Mouse (Mus musculus) myocyte (in vitro differentiated cells): Measurements from ENCODE around the gene Leng8. TPM values are rescaled to one million over a fixed set of nuclear protein-coding genes. Genes with fewer than 3 reads are reported as not detected.

Experiments used
- H3K27me3 ChIP-seq: one replicate; pipeline ENCODE4 v1.6.1; 2011; ENCODE audit not compliant: control insufficient read depth, insufficient read depth, insufficient read length
- H3K36me3 ChIP-seq: one replicate; pipeline ENCODE4 v1.6.1; 2011; ENCODE audit not compliant: control insufficient read depth, insufficient read depth
- H3K4me2 ChIP-seq: one replicate; pipeline ENCODE4 v1.6.1; 2011; ENCODE audit warnings: low read depth, control low read depth
- H3K4me3 ChIP-seq: one replicate; pipeline ENCODE4 v1.5.1; 2011; ENCODE audit warnings: mild to moderate bottlenecking, control low read depth, moderate library complexity
- H3K79me2 ChIP-seq: one replicate; pipeline ENCODE4 v1.6.1; 2011; ENCODE audit not compliant: control insufficient read depth, insufficient read depth
- H3ac ChIP-seq: one replicate; pipeline ENCODE4 v1.6.1; 2011; ENCODE audit not compliant: control insufficient read depth, insufficient read length
- CEBPB ChIP-seq: IDR thresholded peaks from 2 replicates; pipeline ENCODE4 v1.6.1; 2011; ENCODE audit warnings: mild to moderate bottlenecking, moderate library complexity; ENCODE audit not compliant: poor library complexity, insufficient read depth, severe bottlenecking
- E2F4 ChIP-seq: IDR thresholded peaks from one replicate; pipeline ENCODE4 v1.6.1; 2011; ENCODE audit warnings: mild to moderate bottlenecking, control low read depth, moderate library complexity; ENCODE audit not compliant: insufficient read depth
- MAX ChIP-seq: IDR thresholded peaks from one replicate; pipeline ENCODE4 v1.6.1; 2011; ENCODE audit warnings: low read depth, mild to moderate bottlenecking, control low read depth
- MYOD1 ChIP-seq, 3 experiments: IDR thresholded peaks; one replicate each; pipeline ENCODE4 v1.6.1; 2011; ENCODE audit warnings: control low read depth in 2 of 3, low read depth in 2 of 3, mild to moderate bottlenecking in 2 of 3, moderate library complexity in 1 of 3; ENCODE audit not compliant: insufficient read length in 2 of 3, control insufficient read depth in 1 of 3
- MYOG ChIP-seq, 3 experiments: IDR thresholded peaks; one replicate each; pipeline ENCODE4 v1.6.1; 2011; ENCODE audit warnings: control low read depth in 2 of 3, low read depth in 2 of 3, mild to moderate bottlenecking in 2 of 3; ENCODE audit not compliant: insufficient read length in 2 of 3, control insufficient read depth in 1 of 3, insufficient read depth in 1 of 3
- POLR2A ChIP-seq: IDR thresholded peaks from one replicate; pipeline ENCODE4 v1.6.1; 2011; ENCODE audit warnings: low read depth, mild to moderate bottlenecking, control low read depth, moderate library complexity; ENCODE audit not compliant: insufficient read length
- POLR2AphosphoS2 ChIP-seq: IDR thresholded peaks from one replicate; pipeline ENCODE4 v1.6.1; 2011; ENCODE audit warnings: low read depth, control low read depth; ENCODE audit not compliant: insufficient read length
- REST ChIP-seq: IDR thresholded peaks from one replicate; pipeline ENCODE4 v1.6.1; 2011; ENCODE audit warnings: mild to moderate bottlenecking, control low read depth, moderate library complexity; ENCODE audit not compliant: insufficient read depth, insufficient read length
- SRF ChIP-seq: IDR thresholded peaks from one replicate; pipeline ENCODE4 v1.6.1; 2011; ENCODE audit warnings: low read depth; ENCODE audit not compliant: control insufficient read depth, insufficient read length
- TCF12 ChIP-seq: IDR thresholded peaks from one replicate; pipeline ENCODE4 v1.6.1; 2011; ENCODE audit warnings: mild to moderate bottlenecking, control low read depth; ENCODE audit not compliant: poor library complexity, insufficient read depth, severe bottlenecking
- TCF3 ChIP-seq: IDR thresholded peaks from one replicate; pipeline ENCODE4 v1.6.1; 2011; ENCODE audit warnings: low read depth, control low read depth; ENCODE audit not compliant: insufficient read length
- USF1 ChIP-seq: IDR thresholded peaks from one replicate; pipeline ENCODE4 v1.6.1; 2011; ENCODE audit warnings: low read depth, mild to moderate bottlenecking, control low read depth, moderate library complexity
- polyA plus RNA-seq: library from polyadenylated mRNA; unstranded; fragments of >200 nt; fragmentation: generic; extraction: Trizol; gene quantifications from one replicate; pipeline ENCODE4 v1.2.1, GENCODE M21; 2012; ENCODE audit warnings: missing spikeins

Gene Leng8
- polyA plus RNA-seq, 1 experiment: 33.3 TPM

GRCm38 (mm10) chr7:4167098-4167497 lies 30.3 kb downstream of the Leng8 start:
- no peaks in the 10 kb centered on the region for H3K27me3 ChIP-seq
- H3ac ChIP-seq: no peak overlapping the region
- TF ChIP-seq REST (no peak), E2F4 (no peak), POLR2AphosphoS2 (no peak), TCF12 (no peak), CEBPB (no peak), POLR2A (no peak), MAX (no peak), MYOG (IDR thresholded peaks at IDR 0.05; ENCODE audit: control insufficient read depth in 1 of 3, insufficient read depth in 1 of 3, insufficient read length in 2 of 3, low read depth in 2 of 3) (no peak)

GRCm38 (mm10) chr7:4170193-4170938 lies 33.5 kb downstream of the Leng8 start:
- no peak for TF ChIP-seq MYOD1 (IDR thresholded peaks at IDR 0.05; ENCODE audit: control insufficient read depth in 1 of 3, insufficient read length in 2 of 3, low read depth in 2 of 3)
- TF ChIP-seq SRF: no peak
- TF ChIP-seq MAX: no peak
- TF ChIP-seq TCF3: no peak
- Histone ChIP-seq H3K4me2 (no peak overlapping the region), H3K27me3 (no peaks in the 10 kb centered on the region), H3K4me3 (no peak overlapping the region), H3K36me3 (no peaks in the 10 kb centered on the region), H3ac (no peak overlapping the region), H3K79me2 (no peaks in the 10 kb centered on the region)

More at GRCm38 (mm10) chr7:4167098-4167497, 30.3 kb downstream of the Leng8 start:
- H3K36me3 ChIP-seq: no peaks in the 10 kb centered on the region
- H3K4me2 ChIP-seq: no peak overlapping the region
- H3K79me2 ChIP-seq: no peaks in the 10 kb centered on the region
- no peak overlapping the region for H3K4me3 ChIP-seq

- Histone ChIP-seq H3K36me3 (no peaks in the 10 kb centered on the region), H3K79me2 (no peaks in the 10 kb centered on the region), H3K4me3 (no peak overlapping the region), H3K27me3 (no peaks in the 10 kb centered on the region), H3ac (no peak overlapping the region), H3K4me2 (no peak overlapping the region)
- TF ChIP-seq MAX (peak; percentile 94), POLR2A (no peak), TCF12 (no peak), USF1 (no peak), REST (peak; percentile 100)
Measured at GRCm38 (mm10) chr7:4178438-4178837, 41.6 kb downstream of the Leng8 start.

Other genes starting within 250 kb of the Leng8 start
- not detected for gene Gm14548, start 238.9 kb upstream of the Leng8 start, polyA plus RNA-seq
- not detected for gene Lilra6, start 221.5 kb upstream of the Leng8 start, polyA plus RNA-seq
- gene Lair1, start 73.8 kb upstream of the Leng8 start, polyA plus RNA-seq: not detected
- 0.10 TPM for gene Ttyh1, start 17.6 kb upstream of the Leng8 start, polyA plus RNA-seq
- 3.2 TPM for gene Leng9, start 13.3 kb downstream of the Leng8 start, polyA plus RNA-seq
- 26.5 TPM for gene Cdc42ep5, start 27.8 kb downstream of the Leng8 start, polyA plus RNA-seq
- gene Lilra5, start 100.7 kb downstream of the Leng8 start, polyA plus RNA-seq: not detected
- not detected for gene Ncr1, start 200.7 kb downstream of the Leng8 start, polyA plus RNA-seq